Comparison of ENCODE assay signal across 22 mouse cellular contexts in genomic region chr6:72720852-72721251, GRCm38 (mm10).
DNase-seq lines count a peak whose midpoint lies in the region; ATAC-seq and TF ChIP-seq lines count a peak whose summit lies in the region.
"Had no signal": no experiment of that assay in that cellular context is flagged by ENCODE, and none has a peak within 500 bp of the region (broad histone marks: within the 10 kb centered on the region; RNA-seq: fewer than 3 reads in every experiment).

No protein-coding gene starts in this region.

- peaks cover 52% of the 10 kb centered on the region for H3K4me1 ChIP-seq in limb, embryonic 10.5 days
- H3K4me1 ChIP-seq in limb, embryonic 14.5 days (ENCODE audit: control insufficient read depth, insufficient read depth, low read length): peaks cover 58% of the 10 kb centered on the region
- peaks cover 23% of the 10 kb centered on the region for H3K4me1 ChIP-seq in hindbrain, embryonic 13.5 days (replicated peaks)

- no peak overlapping the region for H3K9ac ChIP-seq in limb, embryonic 14.5 days (ENCODE audit: low read depth, low read length, severe bottlenecking)
- H3K9ac ChIP-seq in hindbrain, embryonic 13.5 days: no peak overlapping the region
- H3K9ac ChIP-seq: embryonic facial prominence, embryonic 12.5 days; forebrain, embryonic 13.5 days; hindbrain, embryonic 15.5 days had no signal

- peaks cover 21% of the 10 kb centered on the region for H3K36me3 ChIP-seq in limb, embryonic 10.5 days
- peaks cover 5% of the 10 kb centered on the region; the same call in 1 of the 2 replicates for H3K36me3 ChIP-seq in limb, embryonic 14.5 days (ENCODE audit: control insufficient read depth, insufficient read depth, low read length)
- no peaks in the 10 kb centered on the region for H3K36me3 ChIP-seq in hindbrain, embryonic 13.5 days
- H3K36me3 ChIP-seq: G1E; hindbrain, embryonic 15.5 days had no signal

- no peak for TF ChIP-seq POLR2A in limb, embryonic 14.5 days (IDR thresholded peaks at IDR 0.05; ENCODE audit: borderline replicate concordance, extremely low read depth, insufficient read depth, insufficient read length)

- DNase-seq in ES-CJ7 (ENCODE audit: low read depth, low spot score): peak; percentile 51
- DNase-seq in R1 (ENCODE audit: low read depth, low spot score): peak; percentile 66
- no peak for DNase-seq in limb, embryonic 10.5 days (ENCODE audit: low spot score)
- DNase-seq in limb, embryonic 14.5 days (ENCODE audit: low spot score): no peak
- no peak for DNase-seq in kidney, adult 9 months
- no peak for DNase-seq in cerebellum, postnatal 14 days
- DNase-seq: adrenal gland, adult 2 months; adrenal gland, postnatal 25 days; cerebellum, adult 18-20 months; cerebellum, adult 9-11 months; embryo, embryonic 11 days; gastrocnemius, postnatal 36 days; heart, adult 18-20 months; heart, postnatal 10 days; kidney, adult 11 months had no signal

- ATAC-seq in limb, embryonic 14.5 days (ENCODE audit: low FRiP score, low read depth): no peak
- no peak for ATAC-seq in hindbrain, embryonic 13.5 days (ENCODE audit: low FRiP score)
- ATAC-seq: activated CD4-positive, CD25-positive, alpha-beta regulatory T cell, adult 4 months; forebrain, embryonic 13.5 days had no signal

- peaks cover 4% of the 10 kb centered on the region; the same call in 1 of the 2 replicates for H3K9me3 ChIP-seq in limb, embryonic 10.5 days (replicated peaks)
- H3K9me3 ChIP-seq in limb, embryonic 14.5 days (ENCODE audit: control insufficient read depth, low read length): no peaks in the 10 kb centered on the region
- H3K9me3 ChIP-seq in hindbrain, embryonic 13.5 days: no peaks in the 10 kb centered on the region
- H3K9me3 ChIP-seq: forebrain, embryonic 13.5 days; G1E; heart, embryonic 10.5 days; hindbrain, embryonic 15.5 days had no signal

- H3K4me2 ChIP-seq in limb, embryonic 14.5 days (replicated peaks; ENCODE audit: low read depth, low read length, severe bottlenecking): no peak overlapping the region
- no peak overlapping the region for H3K4me2 ChIP-seq in hindbrain, embryonic 13.5 days
- H3K4me2 ChIP-seq: embryonic facial prominence, embryonic 12.5 days; forebrain, embryonic 13.5 days; hindbrain, embryonic 15.5 days had no signal

- H3K4me3 ChIP-seq in limb, embryonic 10.5 days: no peak overlapping the region
- H3K4me3 ChIP-seq in limb, embryonic 14.5 days (replicated peaks; ENCODE audit: low read length): no peak overlapping the region
- H3K4me3 ChIP-seq in hindbrain, embryonic 13.5 days: no peak overlapping the region
- H3K4me3 ChIP-seq: embryonic facial prominence, embryonic 12.5 days; forebrain, embryonic 13.5 days; heart, embryonic 10.5 days; hindbrain, embryonic 15.5 days had no signal

- peak overlapping the region; percentile 42; the same call in 1 of the 2 replicates for H3K27ac ChIP-seq in limb, embryonic 10.5 days
- 0 out of 2 replicates have a peak overlapping the region, but pooled peaks have one; percentile 45 for H3K27ac ChIP-seq in limb, embryonic 14.5 days (replicated peaks; ENCODE audit: low read depth, low read length)
- no peak overlapping the region for H3K27ac ChIP-seq in hindbrain, embryonic 13.5 days
- H3K27ac ChIP-seq: forebrain, embryonic 13.5 days; heart, embryonic 10.5 days; hindbrain, embryonic 15.5 days had no signal

- no peaks in the 10 kb centered on the region for H3K27me3 ChIP-seq in limb, embryonic 10.5 days (ENCODE audit: low read depth, poor library complexity, severe bottlenecking)
- no peaks in the 10 kb centered on the region for H3K27me3 ChIP-seq in limb, embryonic 14.5 days (ENCODE audit: control insufficient read depth, insufficient read depth, low read length)
- H3K27me3 ChIP-seq in hindbrain, embryonic 13.5 days: no peaks in the 10 kb centered on the region
- H3K27me3 ChIP-seq: embryonic facial prominence, embryonic 12.5 days; forebrain, embryonic 13.5 days; hindbrain, embryonic 15.5 days had no signal

- 91% methylated on average over 3 of the region's 3 CpGs for WGBS in limb, embryonic 10.5 days
- 67% methylated on average over 3 of the region's 3 CpGs for WGBS in limb, embryonic 14.5 days
- WGBS in hindbrain, embryonic 13.5 days: 92% methylated on average over 3 of the region's 3 CpGs

Comparison
In these comparisons a context has a peak if more than half of its experiments do, and no peak if none do; other contexts are left out.
1. DNase-seq: peak in ES-CJ7 (single experiment) and R1 (single experiment); none in limb, embryonic 10.5 days (single experiment), limb, embryonic 14.5 days (single experiment), kidney, adult 9 months (single experiment) and cerebellum, postnatal 14 days (0 of 2).